Mouse (Mus musculus) gastrocnemius, postnatal 10 days (tissue): Measurements from ENCODE around the gene Fastkd3. TPM values are rescaled to one million over a fixed set of nuclear protein-coding genes. Genes with fewer than 3 reads are reported as not detected.

ENCODE experiments used
- DNase-seq: peaks from one replicate; pipeline ENCODE4 v3.0.0; 2021; ENCODE audit warnings: mixed read lengths
- total RNA-seq, 2 experiments: library from RNA; stranded (reverse); gene quantifications; 2 replicates each; pipeline ENCODE4 v1.2.3; 2021

Fastkd3 gene
- total RNA-seq, 2 experiments from 2014 or later, result 6.6 to 8.1 TPM

DNA sequence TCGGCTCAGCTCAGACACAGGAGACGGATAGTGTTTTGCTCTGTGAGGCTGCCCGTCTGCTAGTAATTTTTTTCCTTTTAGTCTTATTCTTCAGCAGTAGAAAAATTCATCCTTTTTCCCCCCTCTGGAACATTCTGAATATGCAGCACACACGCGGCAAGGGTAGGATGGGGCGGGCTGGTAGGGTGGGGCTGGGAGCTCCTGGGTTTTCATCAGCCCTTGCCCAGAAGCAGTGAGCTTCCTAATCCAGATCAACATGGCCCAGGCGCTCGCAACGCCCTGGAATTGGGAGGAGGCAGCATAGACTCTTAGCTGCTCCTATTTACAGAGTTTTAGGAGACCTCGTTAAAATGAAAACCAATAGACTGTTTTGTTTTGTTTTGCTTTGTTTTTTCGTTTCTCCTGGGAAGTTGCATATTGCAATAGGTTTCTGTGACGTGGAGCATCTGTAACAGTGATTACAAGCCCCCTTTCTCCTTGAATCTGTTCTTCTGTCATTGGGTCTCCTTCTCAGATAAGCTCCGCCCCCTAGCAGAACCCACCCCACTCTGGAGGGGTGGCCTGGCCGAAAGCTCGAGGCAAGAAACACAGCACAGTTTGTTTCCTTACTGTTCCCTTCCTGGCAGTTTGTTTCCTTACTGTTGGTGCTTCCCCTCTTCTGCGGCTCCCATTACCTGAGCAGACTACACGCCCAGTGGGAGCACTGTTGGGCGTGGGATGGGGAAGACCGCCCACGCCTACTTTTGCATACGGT is 25.8 kb downstream of the Fastkd3 start:
- no peak for DNase-seq

DNA sequence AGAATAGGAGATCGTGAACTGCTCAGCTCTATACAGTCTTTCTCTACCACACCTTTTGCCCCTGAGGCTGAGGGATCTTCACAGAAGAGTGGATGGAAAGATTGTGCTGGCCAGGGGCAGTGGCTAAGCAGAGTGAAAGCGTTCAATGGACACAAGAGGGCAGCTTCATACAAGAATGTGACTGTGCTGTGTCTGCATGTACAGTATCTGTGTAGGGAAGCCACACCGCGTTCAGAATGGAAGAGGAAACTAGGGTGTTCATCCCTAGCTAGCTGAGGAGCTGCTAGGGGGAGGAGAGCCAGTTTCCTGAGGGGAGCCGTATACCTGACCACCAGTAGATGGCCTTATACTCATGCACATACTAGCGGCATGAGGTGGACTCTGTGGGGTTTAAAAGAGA is 40.8 kb downstream of the Fastkd3 start:
- DNase-seq, result no peak

DNA sequence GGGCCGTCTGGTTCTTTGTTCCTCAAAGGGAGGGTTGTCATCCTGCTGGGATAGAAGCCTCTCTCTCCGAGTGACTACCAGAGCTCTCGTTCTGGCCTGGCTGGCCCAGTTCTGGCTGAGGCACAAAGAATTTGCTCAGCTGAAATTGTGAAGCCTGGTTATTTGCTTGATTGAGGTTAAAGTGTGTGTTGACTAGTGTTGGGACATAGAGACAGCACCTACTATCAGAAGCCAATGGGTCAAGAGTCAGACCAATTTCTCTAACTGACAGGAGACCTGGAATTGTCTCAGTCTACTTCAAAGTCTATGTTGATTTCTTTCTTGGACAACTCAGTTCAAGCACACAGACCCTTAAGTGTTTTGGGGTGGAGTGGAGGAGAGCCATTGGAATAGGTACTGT is 45.0 kb downstream of the Fastkd3 start:
- no peak for DNase-seq

Other genes with a start within 250 kb of the Fastkd3 start
- gene Mtrr, start 85 bp upstream of the Fastkd3 start, total RNA-seq, result 10 to 100 TPM; 19.1 to 21.9 TPM
- gene 1700001L19Rik, start 15.2 kb downstream of the Fastkd3 start, total RNA-seq, result under 1 TPM in 1 of 2 experiments, not detected in 1; 0.25 TPM